Mouse (Mus musculus): Measurements from ENCODE around the gene Frmd5.

DNA sequence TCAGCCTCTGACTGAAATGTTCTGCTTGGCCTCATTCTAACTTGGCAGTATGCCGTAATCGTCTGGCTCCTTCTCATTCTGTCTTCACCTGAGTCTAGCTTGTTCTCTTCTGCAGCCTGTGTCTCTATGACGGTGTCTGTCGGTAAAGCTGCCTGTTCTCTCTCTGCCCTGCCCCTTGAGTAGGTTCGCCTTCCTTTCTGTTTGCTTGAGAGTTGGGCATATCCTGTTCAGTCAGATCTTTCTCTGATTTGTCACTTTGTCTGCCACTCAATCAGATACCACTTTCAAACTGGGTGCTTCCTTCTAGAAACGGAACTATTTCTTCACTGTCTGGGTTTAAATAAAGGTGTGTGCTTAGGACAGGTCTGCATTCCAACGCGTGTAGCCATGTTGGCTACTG, 295.5 kb downstream of the Frmd5 start:
- TF ChIP-seq CTCF (IDR thresholded peaks at IDR 0.05; ENCODE audit: borderline replicate concordance, extremely low read depth, insufficient read depth, insufficient read length), result no peak
- TF ChIP-seq POLR2A (IDR thresholded peaks at IDR 0.05; ENCODE audit: borderline replicate concordance, extremely low read depth, insufficient read depth, insufficient read length, poor library complexity, severe bottlenecking), result no peak

All from brain, embryonic 14.5 days (tissue).